Mouse (Mus musculus) forebrain, postnatal 0 days (tissue): ENCODE measurements around the gene Olfr1201. TPM values are rescaled to one million over a fixed set of nuclear protein-coding genes. Genes with fewer than 3 reads are reported as not detected.

Experiments used
- ATAC-seq: fragments of 200-750 bp; cut with Nextera tagmentation; 2 replicates; pipeline ENCODE4 v1.8.0; 2017; ENCODE audit warnings: mild to moderate bottlenecking, moderate library complexity
- DNase-seq: peaks from one replicate; pipeline ENCODE4 v3.0.0-alpha.2; 2015
- H3K27ac ChIP-seq: fragments of 300-500 bp; sonication (generic); 2 replicates; pipeline ENCODE4 v1.5.1; 2014; ENCODE audit warnings: low read depth, mild to moderate bottlenecking, antibody characterized with exemption, low read length, moderate library complexity, mixed read lengths
- H3K27me3 ChIP-seq: fragments of 300-500 bp; sonication (generic); 2 replicates; pipeline ENCODE4 v1.6.1; 2014; ENCODE audit warnings: mild to moderate bottlenecking, low read length, mixed read lengths; ENCODE audit not compliant: insufficient read depth
- H3K36me3 ChIP-seq: fragments of 300-500 bp; sonication (generic); 2 replicates; pipeline ENCODE4 v1.6.1; 2014; ENCODE audit warnings: mild to moderate bottlenecking, moderate library complexity; ENCODE audit not compliant: insufficient read depth
- H3K4me1 ChIP-seq: fragments of 300-500 bp; sonication (generic); 2 replicates; pipeline ENCODE4 v1.6.1; 2014; ENCODE audit warnings: antibody characterized with exemption; ENCODE audit not compliant: insufficient read depth
- H3K4me2 ChIP-seq: fragments of 300-500 bp; sonication (generic); 2 replicates; pipeline ENCODE4 v1.6.1; 2014; ENCODE audit warnings: low read depth, mild to moderate bottlenecking, moderate library complexity
- H3K4me3 ChIP-seq: fragments of 300-500 bp; sonication (generic); 2 replicates; pipeline ENCODE4 v1.5.1; 2014; ENCODE audit warnings: low read depth, low read length, mixed read lengths
- H3K9ac ChIP-seq: fragments of 300-500 bp; sonication (generic); 2 replicates; pipeline ENCODE4 v1.6.1; 2014; ENCODE audit warnings: mild to moderate bottlenecking
- H3K9me3 ChIP-seq: fragments of 300-500 bp; sonication (generic); 2 replicates; pipeline ENCODE4 v1.6.1; 2016; ENCODE audit warnings: low read length
- CTCF ChIP-seq: sonication (generic); IDR thresholded peaks from 2 replicates; pipeline ENCODE4 v1.5.1; 2016; ENCODE audit warnings: antibody characterized with exemption, control low read depth, low read depth
- WGBS: fragments of 180-500 bp; shearing (Covaris S2); extraction: QIAGEN DNeasy Blood & Tissue Kit; methylation state at CpG from one replicate; pipeline ENCODE4 v1.1.7; 2014; 5-methylcytosine and 5-hydroxymethylcytosine counted together
- polyA plus RNA-seq: library from polyadenylated mRNA; unstranded; fragments of >200 nt; fragmentation: Nextera tagmentation; extraction: Ambion mirVana; gene quantifications from 2 replicates; pipeline ENCODE4 v1.2.1, GENCODE M21; 2015
- total RNA-seq: library from RNA; depleted of rRNA; stranded (reverse); fragments of >200 nt; gene quantifications from 2 replicates; pipeline ENCODE4 v1.2.3, GENCODE M21; 2014; rRNA removed

Gene Olfr1201
- total RNA-seq (not detected in 2 replicates), polyA plus RNA-seq (not detected in 2 replicates)

DNA sequence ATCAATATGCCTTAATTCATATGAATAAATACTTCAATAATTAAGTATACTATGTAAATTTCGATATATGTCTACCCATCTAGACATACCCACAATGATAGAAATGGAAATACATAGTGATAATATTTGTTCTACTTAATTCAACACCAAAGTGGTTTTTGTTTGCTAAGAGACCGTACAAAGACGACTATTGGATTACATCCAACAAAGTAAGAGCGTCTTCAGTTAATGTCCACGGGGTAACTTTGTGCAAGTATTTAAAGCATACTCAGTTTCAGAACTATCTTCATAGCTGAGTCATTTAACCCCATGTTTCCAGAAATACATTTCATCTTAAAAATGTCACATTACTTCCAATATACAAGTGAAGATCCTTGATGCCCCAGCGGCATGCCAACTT lies at the start of gene Olfr1201:
Gene Olfr1201 (plus strand): TSS at position 301 of the 400 bp plus-strand sequence.
- no peak within 1 kb of the TSS for H3K27ac ChIP-seq
- TF ChIP-seq CTCF = no peak
- no peaks in the 10 kb centered on the region for H3K27me3 ChIP-seq
- DNase-seq = no peak
- no peak within 1 kb of the TSS for H3K4me3 ChIP-seq
- no peaks in the 10 kb centered on the region for H3K4me1 ChIP-seq
- ATAC-seq = no peak
- no peaks in the 10 kb centered on the region for H3K9me3 ChIP-seq
- H3K4me2 ChIP-seq = no peak within 1 kb of the TSS
- 85% methylated on average over 6 of the region's 6 CpGs for WGBS
- no peaks in the 10 kb centered on the region for H3K36me3 ChIP-seq
- no peak within 1 kb of the TSS for H3K9ac ChIP-seq

DNA sequence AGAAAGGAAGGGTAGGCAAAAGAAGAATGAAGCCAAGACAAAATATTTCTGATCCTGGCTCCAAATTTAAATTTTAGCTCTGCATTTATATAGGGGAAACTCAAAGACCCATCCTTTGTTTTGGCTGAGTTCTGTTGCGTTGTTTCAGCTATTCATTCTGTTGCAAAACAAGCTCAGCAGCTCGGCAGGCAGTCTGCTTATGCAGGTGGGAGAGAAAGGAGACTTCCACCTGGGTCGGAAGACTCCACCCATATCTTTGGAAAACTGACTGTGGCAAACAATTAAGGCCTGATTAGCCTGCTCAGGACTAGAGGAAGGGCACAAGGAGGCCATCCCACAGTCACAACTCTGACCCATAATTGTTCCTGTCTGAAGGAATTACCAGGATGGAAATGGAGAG lies 49.5 kb upstream of the Olfr1201 start:
- Histone ChIP-seq H3K36me3 (no peaks in the 10 kb centered on the region), H3K4me1 (no peaks in the 10 kb centered on the region), H3K4me2 (no peak overlapping the region), H3K9me3 (no peaks in the 10 kb centered on the region), H3K27me3 (no peaks in the 10 kb centered on the region), H3K9ac (no peak overlapping the region), H3K27ac (no peak overlapping the region), H3K4me3 (no peak overlapping the region)
- DNase-seq = no peak
- ATAC-seq = no peak
- TF ChIP-seq CTCF = no peak
- WGBS = 53% methylated on average over 3 of the region's 3 CpGs

DNA sequence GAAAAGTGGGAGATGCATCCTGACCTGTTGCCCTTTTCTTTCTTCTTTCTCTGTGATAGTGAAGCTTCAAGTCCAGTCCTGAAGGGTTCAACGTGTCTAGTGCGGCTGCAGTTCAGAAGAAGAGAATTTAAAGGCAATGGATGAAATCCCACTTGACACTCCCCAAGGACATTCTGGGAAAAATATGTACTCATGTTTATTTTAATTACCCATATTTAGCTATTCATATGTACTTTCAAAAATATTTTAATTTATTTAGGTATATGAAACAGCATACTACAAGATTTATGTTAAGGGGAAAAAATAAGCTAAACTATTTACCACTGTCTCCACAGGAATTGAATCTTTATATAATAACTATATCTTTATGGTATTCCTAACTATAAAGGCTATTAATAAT lies 41.6 kb upstream of the Olfr1201 start, which contains the start of gene Olfr1198:
Gene Olfr1198 (minus strand): TSS at position 101 of the 400 bp plus-strand sequence.
- no peak within 1 kb of the TSS for H3K9ac ChIP-seq
- no peaks in the 10 kb centered on the region for H3K36me3 ChIP-seq
- no peak within 1 kb of the TSS for H3K4me2 ChIP-seq
- no peaks in the 10 kb centered on the region for H3K9me3 ChIP-seq
- no peak for TF ChIP-seq CTCF
- H3K4me1 ChIP-seq = no peaks in the 10 kb centered on the region
- H3K27ac ChIP-seq = no peak within 1 kb of the TSS
- H3K27me3 ChIP-seq = no peaks in the 10 kb centered on the region
- WGBS = 95% methylated on average over 2 of the region's 2 CpGs
- H3K4me3 ChIP-seq = no peak within 1 kb of the TSS
- DNase-seq (no peak), ATAC-seq (no peak)

DNA sequence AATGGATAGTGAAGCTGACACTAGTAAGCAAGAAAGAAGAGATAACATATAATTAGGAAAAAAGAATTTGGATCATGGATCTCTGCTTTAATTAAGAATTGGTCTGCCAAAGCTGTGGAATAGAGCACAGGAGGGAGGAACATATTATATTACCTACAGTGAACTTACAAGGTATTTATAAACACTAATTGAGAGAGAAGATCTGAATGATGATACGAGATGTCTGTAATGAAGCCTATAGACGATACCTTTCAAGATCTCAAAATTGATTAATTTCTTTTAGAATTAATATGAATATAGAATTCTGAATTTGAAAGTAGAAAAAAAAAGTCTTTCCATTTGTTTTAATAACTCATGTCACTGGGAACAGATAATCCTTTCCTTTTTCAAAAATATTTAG lies 32.5 kb upstream of the Olfr1201 start, which contains the start of gene Olfr1199:
Gene Olfr1199 (minus strand): TSS at position 101 of the 400 bp plus-strand sequence.
- DNase-seq (no peak), ATAC-seq (no peak)
- H3K9ac ChIP-seq = no peak within 1 kb of the TSS
- 97% methylated on average over 2 of the region's 2 CpGs for WGBS
- H3K27me3 ChIP-seq = no peaks in the 10 kb centered on the region
- no peak within 1 kb of the TSS for H3K4me2 ChIP-seq
- no peak within 1 kb of the TSS for H3K4me3 ChIP-seq
- no peaks in the 10 kb centered on the region for H3K9me3 ChIP-seq
- no peak for TF ChIP-seq CTCF
- no peak within 1 kb of the TSS for H3K27ac ChIP-seq
- no peaks in the 10 kb centered on the region for H3K4me1 ChIP-seq
- no peaks in the 10 kb centered on the region for H3K36me3 ChIP-seq

DNA sequence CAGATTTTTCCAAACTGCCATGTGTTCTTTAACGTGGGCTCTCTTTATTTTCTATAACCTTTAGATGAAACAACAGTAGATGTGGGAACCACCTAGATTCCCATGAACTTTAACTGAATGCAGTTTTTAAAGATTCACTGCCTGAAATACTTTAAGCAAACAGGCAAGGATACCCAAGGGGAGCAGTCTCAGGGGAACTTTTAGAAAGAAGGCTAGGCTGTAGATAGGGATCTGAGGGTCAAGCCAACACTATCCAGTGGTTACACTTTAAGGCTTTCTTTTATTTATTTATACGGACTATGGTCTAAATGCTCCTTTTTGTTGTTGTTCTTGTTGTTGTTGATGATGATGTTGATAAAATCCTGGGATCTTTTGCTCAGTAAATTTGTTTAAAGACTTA lies 22.4 kb upstream of the Olfr1201 start, which contains the start of gene Olfr1200:
Gene Olfr1200 (minus strand): TSS at position 101 of the 400 bp plus-strand sequence.
- Histone ChIP-seq H3K9ac (no peak within 1 kb of the TSS), H3K9me3 (no peaks in the 10 kb centered on the region), H3K27ac (no peak within 1 kb of the TSS), H3K4me2 (no peak within 1 kb of the TSS), H3K27me3 (no peaks in the 10 kb centered on the region), H3K4me1 (no peaks in the 10 kb centered on the region), H3K4me3 (no peak within 1 kb of the TSS), H3K36me3 (no peaks in the 10 kb centered on the region)
- ATAC-seq = no peak
- TF ChIP-seq CTCF = no peak
- WGBS = 81% methylated on average over 2 of the region's 2 CpGs
- no peak for DNase-seq

DNA sequence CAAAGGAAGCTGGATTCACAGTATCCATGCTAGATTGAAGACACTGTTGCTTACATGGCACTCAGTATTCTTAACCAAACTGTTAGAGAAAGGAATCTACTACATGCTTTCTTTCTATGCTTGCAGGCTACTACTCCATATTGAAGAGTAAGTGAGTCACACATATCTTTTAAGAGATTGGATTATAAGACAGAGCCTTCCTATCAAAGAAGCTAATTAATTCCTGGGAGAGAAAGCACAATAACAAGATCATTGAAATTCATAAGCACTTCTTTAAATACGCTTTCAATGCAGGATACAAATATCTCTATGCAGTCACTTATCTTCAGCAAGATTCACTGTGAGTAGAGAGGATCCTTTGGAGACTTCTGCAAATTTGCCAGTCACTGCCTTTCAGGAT lies 21.4 kb downstream of the Olfr1201 start, which contains the start of gene Olfr1202:
Gene Olfr1202 (plus strand): TSS at position 301 of the 400 bp plus-strand sequence.
- Histone ChIP-seq H3K9ac (no peak within 1 kb of the TSS), H3K27ac (no peak within 1 kb of the TSS), H3K36me3 (no peaks in the 10 kb centered on the region), H3K4me1 (no peaks in the 10 kb centered on the region), H3K4me3 (no peak within 1 kb of the TSS), H3K9me3 (no peaks in the 10 kb centered on the region), H3K27me3 (no peaks in the 10 kb centered on the region), H3K4me2 (no peak within 1 kb of the TSS)
- DNase-seq (no peak), ATAC-seq (no peak)
- 70% methylated on average over 1 of the region's 1 CpGs for WGBS
- TF ChIP-seq CTCF = no peak

DNA sequence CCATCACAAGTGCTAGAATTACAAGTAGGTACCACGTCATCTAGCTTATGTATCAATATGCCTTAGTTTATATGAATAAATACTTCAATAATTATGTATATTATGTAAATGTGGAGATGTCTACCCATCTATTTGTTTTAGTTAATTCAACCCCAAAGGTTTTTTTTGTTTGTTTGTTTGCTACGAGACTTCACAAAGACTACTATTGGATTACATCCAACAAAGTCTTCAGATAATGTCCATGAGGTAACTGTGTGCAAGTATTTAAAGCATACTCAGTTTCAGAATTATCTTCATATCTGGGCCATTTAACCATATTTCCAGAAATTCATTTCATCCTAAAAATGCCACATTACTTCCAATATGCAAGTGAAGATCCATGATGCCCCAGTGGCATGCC lies 36.6 kb downstream of the Olfr1201 start, which contains the start of gene Olfr1205:
Gene Olfr1205 (plus strand): TSS at position 301 of the 400 bp plus-strand sequence.
- Histone ChIP-seq H3K27me3 (no peaks in the 10 kb centered on the region), H3K27ac (no peak within 1 kb of the TSS), H3K4me3 (no peak within 1 kb of the TSS), H3K4me2 (no peak within 1 kb of the TSS), H3K4me1 (no peaks in the 10 kb centered on the region), H3K9ac (no peak within 1 kb of the TSS), H3K36me3 (no peaks in the 10 kb centered on the region), H3K9me3 (no peaks in the 10 kb centered on the region)
- no peak for TF ChIP-seq CTCF
- DNase-seq = no peak
- 88% methylated on average over 2 of the region's 2 CpGs for WGBS
- no peak for ATAC-seq
